Mouse (Mus musculus): Measurements from ENCODE around the gene Plcb2. TPM values are rescaled to one million over a fixed set of nuclear protein-coding genes. Genes with fewer than 3 reads are reported as not detected.

Gene Plcb2
- polyA plus RNA-seq, 1 experiment from 2014 or later = 0.46 TPM

DNA sequence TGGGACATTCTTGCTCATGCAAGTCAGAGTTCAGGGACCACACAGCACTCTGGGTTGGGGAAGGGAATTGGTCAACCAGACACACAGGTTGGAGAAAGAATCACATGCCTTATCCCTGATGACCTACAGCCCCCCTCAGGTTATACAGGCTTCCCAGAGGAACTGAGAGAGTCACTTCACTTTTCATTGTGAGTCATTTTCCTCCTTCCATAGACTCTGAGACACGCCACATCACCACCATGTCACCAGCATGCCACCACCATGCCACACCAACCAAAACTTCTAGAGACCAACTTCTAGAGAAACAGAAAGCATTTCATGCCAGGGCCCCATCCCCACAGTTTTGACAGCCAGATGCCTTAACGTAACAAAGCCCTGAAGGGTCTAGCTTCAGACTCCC, 1.4 kb downstream of the Plcb2 start:
- peaks cover 22% of the 10 kb centered on the region for H3K4me1 ChIP-seq
- H3K27ac ChIP-seq = no peak overlapping the region
- no peak overlapping the region for H3K4me3 ChIP-seq
- no peak for DNase-seq (ENCODE audit: extremely low spot score, low spot score)
- WGBS = 81% methylated on average over 2 of the region's 2 CpGs
- peaks cover 91% of the 10 kb centered on the region for H3K27me3 ChIP-seq (ENCODE audit: poor library complexity, severe bottlenecking)
- no peaks in the 10 kb centered on the region for H3K9me3 ChIP-seq
- no peaks in the 10 kb centered on the region for H3K36me3 ChIP-seq (replicated peaks)

GRCm38 (mm10) chr2:118725511-118725910, 2.7 kb downstream of the Plcb2 start:
- WGBS = 88% methylated on average over 4 of the region's 4 CpGs
- no peaks in the 10 kb centered on the region for H3K9me3 ChIP-seq
- peaks cover 78% of the 10 kb centered on the region for H3K27me3 ChIP-seq (ENCODE audit: poor library complexity, severe bottlenecking)
- DNase-seq (ENCODE audit: extremely low spot score, low spot score) = no peak
- H3K36me3 ChIP-seq (replicated peaks) = no peaks in the 10 kb centered on the region
- H3K4me1 ChIP-seq = peaks cover 20% of the 10 kb centered on the region
- H3K4me3 ChIP-seq = no peak overlapping the region
- no peak overlapping the region for H3K27ac ChIP-seq

- WGBS = 87% methylated on average over 15 of the region's 15 CpGs
- H3K4me3 ChIP-seq = no peak overlapping the region
- H3K27me3 ChIP-seq (ENCODE audit: poor library complexity, severe bottlenecking) = peaks cover 69% of the 10 kb centered on the region
- no peaks in the 10 kb centered on the region for H3K36me3 ChIP-seq (replicated peaks)
- no peak for DNase-seq (ENCODE audit: extremely low spot score, low spot score)
- peaks cover 13% of the 10 kb centered on the region for H3K4me1 ChIP-seq
- no peak overlapping the region for H3K27ac ChIP-seq
- no peaks in the 10 kb centered on the region for H3K9me3 ChIP-seq
Observed at GRCm38 (mm10) chr2:118723693-118724486, 4.3 kb downstream of the Plcb2 start.

GRCm38 (mm10) chr2:118716677-118717076, 11.6 kb downstream of the Plcb2 start:
- no peaks in the 10 kb centered on the region for H3K9me3 ChIP-seq
- no peak for DNase-seq (ENCODE audit: extremely low spot score, low spot score)
- WGBS = 84% methylated on average over 5 of the region's 5 CpGs
- peaks cover 73% of the 10 kb centered on the region for H3K27me3 ChIP-seq (ENCODE audit: poor library complexity, severe bottlenecking)
- peaks cover 20% of the 10 kb centered on the region for H3K4me1 ChIP-seq
- no peak overlapping the region for H3K27ac ChIP-seq
- no peaks in the 10 kb centered on the region for H3K36me3 ChIP-seq (replicated peaks)
- H3K4me3 ChIP-seq = no peak overlapping the region

- no peak for DNase-seq (ENCODE audit: extremely low spot score, low spot score)
- Histone ChIP-seq H3K4me3 (no peak overlapping the region), H3K36me3 (replicated peaks) (no peaks in the 10 kb centered on the region), H3K27me3 (ENCODE audit: poor library complexity, severe bottlenecking) (peaks cover 90% of the 10 kb centered on the region), H3K4me1 (peaks cover 43% of the 10 kb centered on the region), H3K9me3 (no peaks in the 10 kb centered on the region), H3K27ac (peak overlapping the region; percentile 16; the same call in 1 of the 2 replicates)
- WGBS = 54% methylated on average over 4 of the region's 4 CpGs
Observed at GRCm38 (mm10) chr2:118714230-118714629, 14.0 kb downstream of the Plcb2 start.

DNA sequence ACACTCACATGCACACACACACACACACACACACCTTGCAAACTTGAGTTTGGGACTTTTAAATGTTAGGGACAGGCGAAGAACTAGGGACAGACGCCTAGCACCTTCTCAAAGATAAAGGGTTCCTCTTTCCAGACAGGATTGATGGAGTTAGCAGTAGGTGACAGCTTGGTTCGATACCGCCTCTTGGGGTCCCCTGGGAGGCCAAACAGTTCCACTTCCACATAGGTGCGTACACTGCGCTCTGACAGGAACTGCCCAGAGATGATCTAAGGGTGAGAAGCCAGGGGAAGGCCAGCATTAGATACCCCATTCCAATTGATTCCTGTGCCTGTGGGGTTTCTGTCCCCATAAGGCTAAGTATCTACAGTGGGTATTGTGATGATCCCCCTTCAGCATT, 14.6 kb downstream of the Plcb2 start:
- H3K4me1 ChIP-seq = peaks cover 44% of the 10 kb centered on the region
- H3K27ac ChIP-seq = no peak overlapping the region
- peaks cover 93% of the 10 kb centered on the region for H3K27me3 ChIP-seq (ENCODE audit: poor library complexity, severe bottlenecking)
- no peaks in the 10 kb centered on the region for H3K9me3 ChIP-seq
- H3K4me3 ChIP-seq = no peak overlapping the region
- no peaks in the 10 kb centered on the region for H3K36me3 ChIP-seq (replicated peaks)
- WGBS = 92% methylated on average over 6 of the region's 6 CpGs
- no peak for DNase-seq (ENCODE audit: extremely low spot score, low spot score)

DNA sequence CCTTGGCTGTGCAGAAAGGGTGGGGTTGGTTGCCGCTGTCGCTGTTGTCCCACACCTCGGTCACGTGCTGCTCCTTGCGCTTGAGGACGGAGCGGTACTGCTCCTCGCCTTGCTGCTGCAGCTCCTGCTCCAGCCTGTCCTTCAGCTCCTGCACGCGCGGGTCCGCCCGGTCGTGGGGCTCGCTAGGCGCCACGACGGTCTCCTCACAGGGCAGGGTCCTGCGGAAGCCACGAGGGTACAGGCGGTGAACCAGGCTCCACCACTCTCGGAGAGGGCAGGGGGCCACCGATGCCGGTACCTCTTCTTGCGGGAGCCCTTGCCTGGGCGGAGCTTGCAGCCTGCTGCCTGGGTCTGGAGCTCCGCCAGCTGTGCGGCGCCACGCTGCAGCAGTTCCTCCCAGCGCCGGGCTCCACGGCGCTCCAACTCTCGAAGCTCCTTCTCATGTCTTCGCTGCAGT, 17.2 kb downstream of the Plcb2 start:
- Histone ChIP-seq H3K36me3 (replicated peaks) (no peaks in the 10 kb centered on the region), H3K9me3 (no peaks in the 10 kb centered on the region), H3K4me3 (peak overlapping the region; percentile 53), H3K4me1 (peaks cover 56% of the 10 kb centered on the region), H3K27me3 (ENCODE audit: poor library complexity, severe bottlenecking) (peaks cover 95% of the 10 kb centered on the region), H3K27ac (peak overlapping the region; percentile 74)
- 1% methylated on average over 36 of the region's 36 CpGs for WGBS
- peak; percentile 61 for DNase-seq (ENCODE audit: extremely low spot score, low spot score)

GRCm38 (mm10) chr2:118709655-118710221, 18.5 kb downstream of the Plcb2 start:
- Histone ChIP-seq H3K36me3 (replicated peaks) (no peaks in the 10 kb centered on the region), H3K27me3 (ENCODE audit: poor library complexity, severe bottlenecking) (peaks cover 98% of the 10 kb centered on the region), H3K9me3 (no peaks in the 10 kb centered on the region), H3K4me1 (peaks cover 56% of the 10 kb centered on the region), H3K27ac (no peak overlapping the region), H3K4me3 (no peak overlapping the region)
- DNase-seq (ENCODE audit: extremely low spot score, low spot score) = no peak
- 36% methylated on average over 4 of the region's 4 CpGs for WGBS

- peaks cover 100% of the 10 kb centered on the region for H3K27me3 ChIP-seq (ENCODE audit: poor library complexity, severe bottlenecking)
- peaks cover 55% of the 10 kb centered on the region for H3K4me1 ChIP-seq
- no peaks in the 10 kb centered on the region for H3K9me3 ChIP-seq
- no peak for DNase-seq (ENCODE audit: extremely low spot score, low spot score)
- H3K4me3 ChIP-seq = no peak overlapping the region
- H3K36me3 ChIP-seq (replicated peaks) = no peaks in the 10 kb centered on the region
- WGBS = 67% methylated on average over 4 of the region's 4 CpGs
- no peak overlapping the region for H3K27ac ChIP-seq
Observed at GRCm38 (mm10) chr2:118708472-118708871, 19.8 kb downstream of the Plcb2 start.

DNA sequence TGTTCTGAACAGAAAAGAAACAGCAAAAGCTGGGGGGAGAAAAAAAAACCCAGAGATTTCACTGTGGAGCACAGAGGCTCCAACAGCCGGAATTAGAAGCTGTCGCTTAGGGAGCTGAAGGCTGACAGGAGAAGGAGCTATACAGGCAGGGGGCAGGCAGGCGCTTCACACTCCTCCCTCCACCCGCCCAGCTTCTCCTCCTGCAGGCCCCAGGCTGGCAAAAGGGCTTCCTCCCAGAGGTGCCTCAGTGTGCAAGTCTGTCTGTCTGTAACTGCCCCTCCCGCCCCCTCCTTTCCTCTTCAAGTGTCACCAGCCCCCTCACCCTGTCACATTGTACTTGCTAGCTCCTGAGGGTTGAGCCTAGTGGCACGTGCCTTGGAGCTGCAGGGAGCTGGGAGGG, 21.8 kb downstream of the Plcb2 start:
- Histone ChIP-seq H3K27me3 (ENCODE audit: poor library complexity, severe bottlenecking) (peaks cover 100% of the 10 kb centered on the region), H3K36me3 (replicated peaks) (no peaks in the 10 kb centered on the region), H3K27ac (no peak overlapping the region), H3K4me1 (peaks cover 70% of the 10 kb centered on the region), H3K4me3 (no peak overlapping the region), H3K9me3 (no peaks in the 10 kb centered on the region)
- no peak for DNase-seq (ENCODE audit: extremely low spot score, low spot score)
- WGBS = 5% methylated on average over 6 of the region's 6 CpGs

DNA sequence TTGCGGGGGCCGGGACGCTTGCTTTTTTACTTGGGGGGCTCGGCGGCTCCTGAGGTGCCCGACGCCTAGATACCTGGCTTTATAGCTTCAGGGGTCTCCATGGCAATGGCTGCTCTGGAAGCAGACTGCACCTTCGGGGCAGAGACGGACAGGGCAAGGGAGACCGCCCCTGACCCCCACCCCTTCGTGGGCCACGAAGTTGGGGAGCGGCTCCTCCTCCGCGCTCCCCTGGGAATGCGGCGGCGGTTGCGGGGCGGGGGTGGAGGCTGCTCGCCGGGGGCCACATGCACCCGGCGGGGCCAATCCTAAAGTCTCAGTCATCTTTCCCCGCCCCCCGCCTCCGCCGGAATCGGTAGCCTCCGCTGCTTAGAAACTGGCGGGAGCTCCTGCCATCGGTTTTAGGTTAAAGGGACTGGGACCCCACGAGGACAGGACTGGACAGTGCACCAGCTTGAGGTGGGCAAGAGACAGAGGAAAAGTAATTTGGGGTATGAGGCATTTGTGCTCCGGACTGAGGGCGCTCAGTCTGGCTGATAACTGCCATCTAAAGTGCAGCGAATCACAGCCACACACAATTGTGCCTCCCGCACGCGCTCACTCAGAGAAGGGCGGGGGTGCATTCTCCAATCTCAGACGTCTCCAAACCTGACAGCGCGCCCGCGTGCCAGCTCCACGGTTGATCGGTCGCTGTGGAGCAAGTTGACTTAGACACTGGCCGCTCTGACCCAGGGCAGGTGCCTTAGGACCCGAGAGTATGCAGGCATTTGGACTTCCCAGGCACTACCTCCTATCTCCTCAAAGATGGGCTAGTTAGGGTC, 24.1 kb downstream of the Plcb2 start, which contains the start of gene Ankrd63:
Ankrd63 (minus strand) TSS at position 51 of the 818 bp plus-strand sequence.
- WGBS = under 1% methylated on average over 50 of the region's 50 CpGs
- Histone ChIP-seq H3K9me3 (no peaks in the 10 kb centered on the region), H3K27ac (no peak within 1 kb of the TSS), H3K4me3 (peak within 1 kb of the TSS; percentile 53), H3K27me3 (ENCODE audit: poor library complexity, severe bottlenecking) (peaks cover 100% of the 10 kb centered on the region), H3K36me3 (replicated peaks) (no peaks in the 10 kb centered on the region), H3K4me1 (peaks cover 65% of the 10 kb centered on the region)
- no peak for DNase-seq (ENCODE audit: extremely low spot score, low spot score)

- Histone ChIP-seq H3K4me1 (peaks cover 65% of the 10 kb centered on the region), H3K36me3 (replicated peaks) (no peaks in the 10 kb centered on the region), H3K27me3 (ENCODE audit: poor library complexity, severe bottlenecking) (peaks cover 99% of the 10 kb centered on the region), H3K9me3 (no peaks in the 10 kb centered on the region), H3K27ac (no peak overlapping the region), H3K4me3 (peak overlapping the region; percentile 53)
- under 1% methylated on average over 93 of the region's 93 CpGs for WGBS
- peak; percentile 58 for DNase-seq (ENCODE audit: extremely low spot score, low spot score)
Observed at GRCm38 (mm10) chr2:118702883-118703761, 25.1 kb downstream of the Plcb2 start.
